Mouse (Mus musculus) liver, adult 2 months (tissue): ENCODE measurements around the gene Mxra7.
"Not testable (repeated sequence)": the region's sequence is repeated elsewhere in the genome, so short reads cannot be mapped to it uniquely, and the experiment has no call there.

Experiments used
- CTCF ChIP-seq: fragments of 200-500 bp; IDR thresholded peaks from 2 replicates; pipeline ENCODE4 v1.5.1; 2011; ENCODE audit warnings: low read depth, low read length, control low read depth
- POLR2A ChIP-seq: fragments of 200-500 bp; IDR thresholded peaks from 2 replicates; pipeline ENCODE4 v1.6.1; 2011; ENCODE audit warnings: low read length, control low read depth; ENCODE audit not compliant: insufficient read depth; ENCODE audit errors: extremely low read depth

- TF ChIP-seq POLR2A, CTCF: not testable (repeated sequence)
Observed at GRCm38 (mm10) chr11:116848877-116849178, 21.0 kb upstream of the Mxra7 start.
